Mouse (Mus musculus) urinary bladder, adult 18-20 months (tissue): ENCODE data around the gene Heg1.
A peak's percentile ranks its signal among the peaks of the same experiment; 100 is the strongest.

Experiments
- DNase-seq, 2 experiments: peaks; one replicate each; pipeline ENCODE4 v3.0.0; 2022; ENCODE audit warnings: low spot score in 2 of 2, mixed read lengths in 2 of 2

Gene Heg1

DNA sequence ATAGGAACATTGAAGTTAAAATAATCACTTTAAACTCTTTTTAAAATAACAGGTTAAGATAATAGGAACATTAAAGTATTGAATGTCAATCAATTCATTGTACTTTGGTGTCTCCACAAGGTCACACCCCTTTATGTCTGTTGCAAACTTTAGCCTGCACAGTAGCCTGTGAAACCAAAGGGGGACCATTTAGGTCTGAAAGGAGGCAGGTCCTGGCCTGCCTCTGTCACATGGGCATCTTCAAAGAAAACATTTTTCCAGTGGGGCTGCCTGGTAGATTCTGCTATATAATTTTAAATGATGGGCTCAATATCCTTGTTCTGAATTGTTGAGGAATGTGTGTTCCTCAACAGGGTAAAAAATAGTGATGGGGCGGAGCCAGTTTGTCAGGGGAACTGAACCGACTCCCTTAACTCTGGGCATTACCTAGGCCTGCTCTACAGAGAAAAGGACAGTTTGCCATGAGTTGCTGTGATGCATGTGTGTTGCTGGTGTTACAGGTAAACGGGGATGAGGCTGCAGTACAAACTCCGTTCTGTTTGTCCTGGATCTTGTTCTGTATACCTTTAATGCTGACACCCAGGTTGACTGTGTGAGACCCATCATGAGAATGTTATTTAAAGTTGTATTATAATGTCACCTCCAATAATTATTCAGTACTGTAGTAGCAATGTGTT lies 86.7 kb downstream of the Heg1 start:
- DNase-seq: no peak

DNA sequence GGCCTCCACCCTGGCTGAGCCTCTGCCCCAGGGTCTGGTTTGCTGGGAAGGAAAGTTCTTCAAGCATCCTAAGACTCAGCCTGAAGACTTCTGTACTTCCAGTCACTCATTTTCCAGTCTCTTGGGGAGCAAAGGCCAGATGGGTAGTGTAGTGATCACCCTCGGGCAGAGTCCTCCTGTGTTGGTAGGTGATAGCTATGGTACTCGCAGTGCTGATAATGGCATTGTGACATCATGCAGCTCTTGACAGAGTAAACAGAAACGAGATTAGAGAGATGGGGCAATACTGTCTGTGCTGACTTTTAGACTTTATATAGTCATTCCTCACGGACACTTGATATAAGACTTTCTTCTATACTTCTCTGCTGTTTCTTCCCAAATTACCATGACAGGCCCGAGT lies 88.6 kb downstream of the Heg1 start:
- no peak for DNase-seq

DNA sequence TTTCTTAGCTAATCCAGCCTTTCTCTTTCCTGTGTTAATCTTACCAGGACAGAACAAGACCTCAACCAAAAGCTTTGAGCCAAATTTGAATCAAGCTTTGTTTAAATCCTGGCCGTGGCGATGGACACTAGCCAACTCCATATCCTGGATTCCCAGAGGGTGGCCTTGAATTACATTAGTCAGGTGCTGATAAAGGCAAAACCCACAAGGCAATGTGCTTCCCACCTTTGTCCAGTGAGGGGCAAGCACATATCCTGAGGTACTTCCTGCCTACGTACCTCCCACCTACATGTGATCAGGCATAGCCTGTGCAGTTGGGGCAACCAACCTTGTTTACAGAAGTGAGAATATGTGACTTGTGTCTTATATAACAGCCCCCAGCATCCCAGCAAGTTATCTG lies 90.8 kb downstream of the Heg1 start:
- no peak for DNase-seq

DNA sequence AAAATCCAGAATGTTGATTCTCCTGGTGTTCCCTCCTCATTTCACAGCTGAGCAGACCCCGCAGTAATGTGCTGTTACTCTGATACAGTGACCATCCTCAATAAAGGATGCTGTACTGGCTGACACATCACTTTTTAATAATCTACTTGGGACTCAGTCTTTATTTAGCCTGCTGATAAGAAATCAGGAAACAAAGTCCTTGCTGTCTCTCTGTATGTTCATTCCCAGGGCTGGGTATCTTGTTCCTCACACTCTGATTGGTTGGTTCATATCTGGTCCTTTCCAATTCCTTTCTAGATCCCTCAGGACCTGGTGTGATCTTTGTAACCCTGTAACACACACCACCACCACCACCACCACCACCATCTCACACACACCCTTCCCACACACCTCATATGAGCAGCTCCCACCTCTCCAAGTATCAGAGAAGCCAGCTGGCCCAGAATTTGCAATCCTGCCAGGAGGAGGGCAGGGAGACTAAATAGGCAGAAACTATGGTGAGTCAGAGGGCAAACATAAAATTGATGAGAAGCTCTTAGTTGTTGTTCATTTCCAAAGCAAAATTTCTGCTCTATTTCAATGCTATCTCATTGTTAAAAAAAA lies 91.7 kb downstream of the Heg1 start:
- DNase-seq: no peak

DNA sequence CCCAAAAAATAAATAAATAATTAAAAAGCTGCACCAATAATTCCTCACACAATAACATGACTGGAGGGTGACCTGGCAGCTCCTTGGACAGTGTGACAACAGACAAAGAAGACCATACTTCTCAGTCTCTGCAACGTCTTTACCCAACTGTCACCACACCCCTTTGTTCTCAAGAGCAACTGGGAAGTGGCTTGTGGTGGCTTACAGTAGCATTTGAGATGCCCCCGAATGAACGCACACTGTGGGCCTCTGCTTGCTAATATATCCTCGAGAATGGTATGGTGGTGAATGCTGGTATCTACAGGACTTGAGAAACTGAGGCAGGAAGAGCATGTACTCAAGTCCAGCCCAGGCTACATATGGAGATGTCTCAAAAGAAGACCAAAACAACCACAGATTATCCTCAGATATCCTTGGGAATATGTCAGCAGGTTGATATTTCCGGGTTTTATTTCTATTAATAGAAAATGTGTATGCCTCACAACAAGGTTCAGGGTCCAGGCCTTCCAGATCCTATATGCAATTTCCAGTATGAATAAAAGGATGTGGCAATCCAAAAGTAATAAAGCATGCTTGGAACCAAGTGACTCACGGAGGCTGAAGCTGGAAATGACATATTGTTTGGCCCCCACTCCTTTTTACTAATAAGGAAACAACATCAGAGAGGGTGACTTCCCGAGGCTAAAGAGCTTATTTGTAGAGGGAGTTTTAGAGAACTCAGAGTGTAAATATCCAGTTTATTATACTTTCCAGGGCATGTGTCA lies 92.8 kb downstream of the Heg1 start:
- no peak for DNase-seq

DNA sequence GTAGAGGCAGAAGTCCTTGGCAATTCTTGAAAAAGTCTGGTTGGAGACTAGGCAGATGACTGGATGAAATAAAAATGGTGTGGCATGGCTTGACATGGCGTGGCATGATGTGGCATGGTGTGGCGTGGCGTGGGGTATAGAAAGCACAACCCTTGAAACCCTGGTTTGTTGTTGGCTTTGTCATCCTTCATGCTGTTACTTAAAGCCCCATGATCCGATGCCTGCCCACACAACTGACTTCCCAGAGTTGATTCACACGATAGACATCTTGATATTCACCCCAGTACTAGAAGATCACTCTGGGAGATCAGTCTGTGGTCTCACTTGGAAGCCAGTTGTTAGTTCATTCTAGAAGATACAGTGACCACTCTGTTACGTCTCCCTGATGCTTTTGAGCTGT lies 93.4 kb downstream of the Heg1 start:
- no peak for DNase-seq

DNA sequence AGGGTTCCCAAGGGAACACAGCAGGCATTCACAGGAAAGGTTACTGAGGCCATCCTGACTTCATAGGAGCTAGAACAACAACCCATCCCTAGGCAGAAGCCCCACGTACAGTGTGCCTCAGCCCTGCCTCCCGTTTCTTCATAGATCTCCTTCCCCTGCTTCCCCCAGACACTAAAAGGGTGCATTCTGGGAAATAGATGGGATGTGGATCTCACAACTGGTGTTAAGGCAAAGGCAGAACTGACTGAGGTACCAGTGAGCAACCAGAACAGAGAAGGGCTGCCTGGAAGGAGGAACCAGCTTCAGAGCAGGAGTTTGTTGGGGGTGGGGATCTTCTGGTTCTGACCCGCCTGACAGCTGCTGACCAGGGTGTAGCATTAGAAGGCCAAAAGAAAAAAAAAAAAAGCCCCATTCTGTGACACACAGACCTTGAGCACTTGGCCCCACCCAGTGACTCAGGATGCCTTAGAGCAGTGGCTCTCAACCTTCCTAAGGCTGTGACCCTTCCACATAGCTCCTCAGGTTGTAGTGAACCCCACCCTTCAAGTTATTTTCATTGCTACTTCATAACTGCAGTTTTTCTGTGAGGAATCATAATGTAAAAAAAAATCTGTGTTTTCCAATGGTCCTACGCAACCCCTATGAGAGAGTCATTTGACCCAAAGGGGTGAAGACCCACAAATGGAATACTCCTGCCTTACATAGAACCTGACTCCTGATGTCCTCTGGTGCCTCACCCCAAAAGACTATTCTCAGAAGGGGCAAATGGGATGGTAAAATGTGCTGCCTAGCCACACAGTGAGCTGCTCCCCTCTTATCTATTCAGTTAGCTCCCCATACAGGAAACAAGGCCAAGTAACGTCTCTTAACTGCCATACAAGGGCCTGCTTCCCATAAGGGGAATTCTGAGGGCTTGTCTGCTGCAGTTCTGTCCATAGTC lies 97.9 kb downstream of the Heg1 start:
- no peak for DNase-seq

DNA sequence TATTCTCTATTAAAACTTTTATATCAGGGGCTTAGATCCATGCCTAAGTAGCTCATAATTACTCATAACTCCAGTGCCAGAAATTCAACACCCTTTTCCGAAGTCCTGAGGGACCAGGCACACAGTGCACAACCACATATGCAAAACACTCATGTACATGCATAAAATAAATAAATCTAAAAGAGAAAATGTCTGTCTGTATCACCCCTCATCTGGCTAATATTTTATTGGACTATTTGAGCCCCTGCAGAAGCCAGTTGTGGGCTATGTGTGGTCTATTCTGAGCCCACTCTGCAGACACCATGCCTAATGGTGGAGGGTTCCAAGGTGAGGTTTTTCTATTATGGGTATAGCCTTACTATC lies 98.5 kb downstream of the Heg1 start:
- DNase-seq: no peak

DNA sequence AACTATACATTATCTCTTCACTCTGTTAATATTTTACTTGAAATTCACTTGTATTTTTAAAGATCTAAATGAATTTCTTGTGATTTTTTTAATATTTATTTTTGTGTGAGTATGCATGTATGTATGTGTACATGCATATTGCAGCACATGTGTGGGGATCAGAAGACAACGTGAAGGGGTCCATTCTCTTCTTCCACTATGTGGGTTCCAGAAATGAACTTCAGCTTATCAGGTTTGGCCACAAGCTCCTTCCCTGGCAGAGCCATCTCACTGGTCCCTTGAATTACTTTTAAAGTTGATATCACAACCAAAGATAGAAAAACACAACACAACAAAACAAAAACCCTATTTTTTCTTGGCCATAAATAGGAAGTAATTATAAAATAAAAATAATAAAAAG lies 100.4 kb downstream of the Heg1 start:
- DNase-seq: no peak

DNA sequence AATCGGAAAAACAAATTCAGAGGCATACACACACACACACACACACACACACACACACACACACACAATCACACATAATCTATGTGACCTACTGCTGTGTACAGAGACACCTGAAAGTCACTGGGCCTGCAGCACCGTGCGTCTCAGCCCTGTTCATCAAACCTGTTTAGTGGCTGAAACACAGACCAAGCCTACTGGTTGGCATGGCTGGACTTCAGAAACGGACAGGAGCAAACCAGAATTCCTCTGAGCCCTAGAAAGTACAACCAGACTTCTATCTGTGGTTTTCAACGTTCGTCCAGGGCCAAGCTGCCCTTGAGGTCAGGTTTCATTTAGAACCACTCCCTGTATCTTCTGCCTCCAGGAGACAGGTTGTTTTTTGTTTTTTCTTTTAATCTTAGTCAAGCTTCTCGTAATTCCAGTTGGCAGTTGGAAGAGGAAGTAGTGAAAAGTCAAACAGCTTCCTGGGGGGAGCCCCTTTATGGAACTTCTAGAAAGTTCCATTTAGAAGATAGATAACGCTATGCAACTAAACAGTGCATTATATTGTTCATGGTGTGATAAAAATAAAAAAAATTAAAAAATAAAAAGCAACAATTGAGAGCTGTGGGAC lies 101.0 kb downstream of the Heg1 start:
- no peak for DNase-seq

DNA sequence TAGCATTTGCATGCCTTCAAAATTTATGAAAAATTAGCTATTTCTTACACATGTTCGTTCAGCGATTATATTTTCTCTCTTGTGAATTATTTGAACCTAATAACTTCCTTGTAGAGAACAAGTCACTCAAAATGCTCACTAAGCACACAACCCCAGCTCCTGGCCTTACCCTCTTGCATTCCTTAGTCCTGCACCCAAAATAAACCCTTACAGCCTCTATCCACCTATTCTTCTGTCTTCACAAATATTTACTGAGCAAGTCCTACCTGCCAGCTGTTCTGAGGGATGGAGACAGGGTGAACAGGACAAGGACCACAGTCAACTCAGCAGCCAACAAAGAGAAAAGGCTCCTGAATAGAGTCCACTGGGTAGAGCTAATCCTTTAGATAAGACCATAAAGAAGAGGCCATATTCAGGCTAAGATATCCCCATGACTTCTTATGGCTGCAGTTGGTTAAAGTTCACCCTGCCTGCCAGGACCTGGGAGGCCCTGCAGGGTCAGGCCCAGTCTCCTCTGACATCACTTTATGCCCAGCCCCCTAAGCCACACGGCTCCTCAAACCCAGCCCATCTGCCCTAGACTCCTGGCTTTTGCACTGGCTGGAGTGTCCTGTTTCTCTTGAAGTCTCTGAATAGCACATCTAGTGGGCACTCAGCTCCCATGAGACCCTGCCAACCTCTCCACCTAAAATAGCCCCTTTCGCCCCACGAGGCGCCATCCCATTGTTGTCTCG lies 102.7 kb downstream of the Heg1 start:
- DNase-seq: no peak

DNA sequence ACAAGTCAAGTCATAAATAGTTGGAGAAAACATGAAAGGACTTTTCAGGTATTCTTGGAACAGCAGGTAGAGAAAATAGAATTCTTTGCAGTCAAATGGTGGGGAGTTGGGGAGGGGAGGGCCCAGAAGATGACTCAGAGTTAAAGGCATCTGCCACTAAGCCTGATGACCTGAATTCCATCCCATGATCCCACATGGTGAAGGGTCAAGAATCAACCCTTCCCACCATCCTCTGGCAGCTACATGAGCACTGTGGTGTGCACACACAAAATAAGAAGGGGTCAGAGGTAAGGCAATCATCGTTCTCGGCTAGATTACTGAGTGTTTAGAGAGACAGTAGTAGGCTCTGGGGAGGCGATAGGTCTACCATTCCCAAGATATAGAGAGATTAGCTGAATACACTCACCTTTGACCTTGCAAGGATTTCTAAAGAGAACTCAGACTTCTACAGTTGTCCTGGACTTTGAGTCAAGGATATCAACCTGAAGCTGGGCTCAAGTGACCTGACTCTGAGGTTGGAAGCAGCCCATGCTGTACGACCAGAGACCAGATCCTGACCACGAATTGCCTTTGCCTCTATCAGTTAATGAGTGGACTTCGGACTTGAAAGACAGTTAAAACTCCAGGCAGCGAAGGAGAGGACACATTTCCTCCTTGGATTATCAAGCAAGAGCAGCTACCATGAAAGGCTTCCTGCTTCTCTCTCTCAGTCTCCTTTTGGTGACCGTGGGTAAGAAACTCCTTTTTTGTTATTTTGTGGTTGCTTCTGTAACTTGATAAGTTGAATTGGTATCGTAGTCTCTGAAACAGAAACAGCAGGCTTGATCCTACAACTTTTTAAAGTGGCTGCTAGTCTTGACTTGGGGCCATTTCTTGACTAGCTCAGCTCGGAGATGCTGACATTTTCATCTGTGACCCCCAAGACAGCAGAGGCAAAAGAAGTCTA lies 109.9 kb downstream of the Heg1 start, which contains the start of gene Muc13:
TSS of gene Muc13 (plus strand) at position 192 of the 946 bp plus-strand sequence.
- DNase-seq: no peak

DNA sequence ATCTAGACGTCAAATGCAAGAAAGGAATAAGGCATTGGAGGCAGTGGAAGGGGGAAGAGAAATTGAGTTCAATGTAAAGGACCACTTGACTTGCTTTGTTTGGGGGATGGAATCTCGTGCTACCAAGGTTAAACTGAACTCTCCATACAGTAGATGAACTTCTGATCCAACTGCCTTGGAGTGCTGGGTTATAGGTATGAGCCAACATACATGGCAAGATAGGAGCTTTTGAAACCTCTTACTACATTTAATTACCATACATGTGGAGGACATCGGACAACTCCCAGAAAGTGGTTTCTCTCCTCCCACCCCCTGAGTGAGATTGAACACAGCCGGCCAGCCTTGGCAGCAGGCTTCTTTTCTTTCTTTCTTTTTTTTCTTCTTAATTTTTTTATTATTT lies 110.9 kb downstream of the Heg1 start:
- DNase-seq: no peak

DNA sequence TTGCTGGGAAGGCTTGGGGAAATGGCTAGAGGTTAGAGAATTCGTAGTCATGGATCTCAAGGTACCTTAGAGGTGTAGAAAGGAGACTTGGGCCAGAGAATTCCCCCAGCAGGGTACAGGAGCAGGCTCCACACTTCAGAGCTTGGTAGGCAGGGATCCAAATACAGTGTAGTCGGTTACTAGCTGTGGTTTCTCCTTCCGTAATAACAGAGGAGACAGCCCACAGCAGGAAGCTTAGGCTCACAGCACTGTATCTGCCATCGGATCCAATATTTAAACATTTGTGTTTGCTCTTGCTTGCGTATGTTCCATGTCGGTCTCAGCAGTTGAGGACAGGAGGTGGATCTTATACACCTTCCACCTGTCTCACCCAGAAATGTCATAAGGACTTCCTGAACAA lies 111.7 kb downstream of the Heg1 start:
- no peak for DNase-seq

DNA sequence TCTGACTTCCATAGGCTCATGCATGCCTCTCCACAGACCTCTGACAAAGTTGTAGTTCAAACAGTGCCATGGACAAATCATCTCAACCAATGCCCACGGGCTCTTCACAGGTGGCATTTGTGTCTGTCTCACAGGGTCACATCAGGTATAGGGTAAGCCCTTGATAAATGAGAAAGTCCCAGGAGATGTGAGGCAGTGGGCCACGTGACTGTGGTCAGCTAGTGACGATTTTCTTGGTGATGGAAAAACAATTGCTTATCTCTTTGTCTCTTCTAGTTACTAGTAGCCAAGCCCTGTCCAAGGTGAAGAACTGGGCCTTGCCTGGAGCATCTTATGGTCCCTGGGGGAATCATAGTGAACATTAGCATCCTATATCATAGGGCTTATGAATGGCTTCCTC lies 112.6 kb downstream of the Heg1 start:
- DNase-seq: no peak

DNA sequence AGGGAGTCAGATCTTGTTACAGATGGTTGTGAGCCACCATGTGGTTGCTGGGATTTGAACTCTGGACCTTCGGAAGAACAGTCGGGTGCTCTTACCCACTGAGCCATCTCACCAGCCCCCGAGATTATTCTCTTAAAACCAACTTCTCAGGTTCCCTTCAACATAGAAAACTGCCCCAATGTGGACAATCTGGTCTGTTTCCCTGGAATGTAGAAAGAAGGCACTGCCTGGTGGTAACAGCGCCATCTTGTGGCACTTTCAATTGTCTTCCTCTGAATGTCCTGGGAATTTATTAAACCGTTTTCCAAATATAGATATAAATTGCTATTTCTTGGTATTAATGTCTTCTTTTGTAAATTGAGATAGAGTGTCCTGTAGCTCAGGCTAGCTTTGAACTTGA lies 113.7 kb downstream of the Heg1 start:
- DNase-seq: peak; percentile 18 to 26

DNA sequence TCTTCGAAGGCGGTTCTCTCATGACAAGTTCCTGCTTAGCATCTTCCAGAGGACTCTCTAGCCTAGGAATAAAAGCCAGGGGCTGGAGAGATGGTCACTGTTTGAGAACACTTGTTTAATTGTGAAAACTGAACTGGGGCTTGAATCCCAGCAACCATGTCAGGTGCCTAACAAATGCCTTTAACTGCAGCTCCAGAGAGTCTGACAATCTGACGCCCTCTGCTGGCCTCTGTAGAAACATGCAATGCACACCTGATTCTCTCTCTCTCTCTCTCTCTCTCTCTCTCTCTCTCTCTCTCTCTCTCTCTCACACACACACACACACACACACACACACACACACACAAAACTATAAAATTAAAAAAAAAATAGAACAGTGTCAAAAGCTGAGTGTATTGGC lies 125.8 kb downstream of the Heg1 start:
- no peak for DNase-seq

DNA sequence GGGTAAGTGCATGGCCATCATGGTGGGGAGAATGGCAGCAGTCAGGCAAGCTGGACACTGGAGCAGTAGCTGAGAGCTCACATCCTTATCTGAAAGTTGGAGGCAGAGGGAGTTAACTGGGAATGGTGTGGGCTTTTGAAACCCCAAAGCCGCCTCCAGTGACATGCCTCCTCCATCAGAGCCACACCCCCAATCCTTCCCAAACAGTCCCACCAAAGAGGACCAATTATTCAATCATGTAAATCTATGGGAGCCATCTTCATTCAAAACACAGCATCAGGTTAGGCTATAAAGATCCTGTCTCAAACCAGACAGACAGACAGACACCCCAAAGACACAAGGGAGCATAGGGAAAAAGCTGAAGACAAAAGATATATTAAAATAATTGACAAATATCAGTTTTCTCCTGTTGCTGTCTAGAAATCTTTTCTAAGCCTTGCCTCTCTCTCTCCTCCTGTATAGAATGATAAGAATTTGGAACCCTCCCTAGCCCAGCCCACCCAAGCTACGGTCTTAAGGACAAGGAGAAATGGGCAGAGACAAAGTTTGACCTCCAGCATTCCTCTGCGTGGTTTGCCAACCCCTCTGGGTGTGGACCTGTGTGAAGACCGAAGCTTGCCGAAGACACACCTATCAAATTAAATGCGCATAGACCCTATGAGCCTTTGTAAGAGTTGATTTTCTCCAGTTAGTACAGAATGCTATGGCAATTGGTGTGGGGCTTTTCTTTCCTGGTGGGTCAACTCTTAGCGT lies 134.4 kb downstream of the Heg1 start:
- no peak for DNase-seq
